Mouse (Mus musculus): Measurements from ENCODE around the gene Coa7.

DNA sequence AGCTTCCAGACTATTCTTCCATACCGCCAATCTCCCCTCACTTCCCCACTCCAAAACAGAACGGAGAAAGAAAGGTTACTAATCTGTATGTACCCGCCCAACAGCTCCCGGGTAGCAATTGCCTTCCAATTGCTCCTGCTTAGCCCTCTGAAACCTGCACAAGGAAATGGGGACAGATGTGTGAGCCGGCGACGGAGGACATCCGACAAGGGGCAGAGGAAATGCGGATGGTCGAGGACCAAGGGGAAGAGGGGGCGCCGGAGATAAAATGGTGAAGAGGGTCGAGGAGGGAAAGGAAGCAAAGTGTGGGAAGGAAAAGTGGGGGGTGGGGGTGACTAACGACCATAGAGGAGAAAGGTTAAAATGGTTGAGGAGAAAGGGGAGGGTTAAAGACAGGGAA, 27.7 kb upstream of the Coa7 start:
- TF ChIP-seq POLR2A (IDR thresholded peaks at IDR 0.05; ENCODE audit: control insufficient read depth, extremely low read depth, insufficient read depth, low read length, poor library complexity) (no peak), CTCF (IDR thresholded peaks at IDR 0.05; ENCODE audit: borderline replicate concordance, control insufficient read depth, extremely low read depth, insufficient read depth, low read length, poor library complexity) (no peak)

Measured in thymus, adult 2 months (tissue).